Mouse (Mus musculus) olfactory bulb, adult 2 months (tissue): ENCODE data around the gene Kifc1.

ENCODE experiments used
- CTCF ChIP-seq: fragments of 200-500 bp; IDR thresholded peaks from 2 replicates; pipeline ENCODE4 v1.5.1; 2012; ENCODE audit warnings: low read depth, mild to moderate bottlenecking, low read length, moderate library complexity; ENCODE audit not compliant: insufficient read depth
- POLR2A ChIP-seq: fragments of 200-500 bp; IDR thresholded peaks from 2 replicates; pipeline ENCODE4 v1.6.1; 2012; ENCODE audit warnings: mild to moderate bottlenecking, low read depth, low read length, moderate library complexity; ENCODE audit not compliant: insufficient read depth

GRCm38 (mm10) chr17:33892429-33892828, 2.0 kb upstream of the Kifc1 start:
- TF ChIP-seq POLR2A, result no peak
- TF ChIP-seq CTCF, result no peak
